Mouse (Mus musculus): ENCODE results near the gene Plxnc1.

Plxnc1 gene

DNA sequence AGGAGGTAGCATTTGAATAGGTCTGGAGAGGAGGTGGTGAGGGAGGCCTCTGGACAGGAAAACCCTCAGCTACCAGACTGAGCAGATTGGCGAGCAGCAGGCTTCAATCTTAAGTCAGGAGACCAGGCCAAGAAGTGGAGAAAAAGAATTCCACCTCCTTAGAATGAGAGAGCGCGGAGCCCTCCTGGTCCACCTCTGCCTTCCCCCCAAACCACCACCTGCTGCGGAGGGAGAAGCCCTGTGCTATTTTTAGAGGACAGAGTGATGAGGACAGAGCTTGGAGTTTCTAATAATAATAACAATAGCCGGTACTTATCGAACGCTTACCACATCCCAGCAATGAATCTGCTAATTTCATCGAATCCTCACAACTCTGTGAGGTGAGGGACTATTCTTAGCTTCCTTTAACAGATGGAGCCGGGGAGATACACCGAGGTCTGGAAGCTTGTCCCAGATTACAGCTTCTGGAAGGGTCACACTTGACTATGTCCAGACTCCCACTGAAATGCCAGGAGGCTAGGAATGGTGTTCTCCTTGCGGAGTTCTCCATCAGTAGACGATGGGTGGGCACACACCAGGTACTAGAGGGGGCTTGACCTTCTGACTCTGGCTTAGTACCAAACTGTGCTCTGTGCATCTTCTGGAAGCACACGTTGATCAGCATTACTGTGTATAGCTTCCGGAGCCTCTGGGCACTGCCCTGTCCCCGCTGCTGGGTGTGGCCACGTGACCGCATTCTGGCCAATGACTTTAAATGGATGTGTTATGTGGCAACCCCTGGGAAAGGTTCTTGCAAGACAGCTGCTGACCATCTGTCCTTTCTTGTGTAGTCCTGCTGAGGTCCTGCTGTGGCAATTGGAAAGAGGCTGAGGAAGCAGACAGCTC, 125.6 kb downstream of the Plxnc1 start:
- DNase-seq (ENCODE audit: low read depth): no peak

DNA sequence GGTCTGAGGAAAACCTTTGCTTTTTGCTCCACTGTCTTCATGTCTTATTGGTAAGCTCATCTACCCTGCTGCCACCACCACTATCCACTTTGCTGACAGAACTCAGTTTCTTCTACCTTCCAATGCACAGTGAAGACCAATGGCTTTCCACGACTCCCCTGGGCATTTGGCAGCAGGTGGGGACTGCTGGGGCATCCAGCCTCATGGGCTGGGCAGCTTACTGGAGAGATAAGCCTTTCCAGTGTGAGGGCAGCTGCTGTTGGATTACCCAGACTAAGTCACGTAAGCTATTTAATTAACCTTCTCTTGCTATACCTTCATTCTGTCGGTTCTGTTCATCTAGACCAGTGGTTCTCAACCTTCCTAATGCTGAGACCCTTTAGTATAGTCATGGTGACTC, 126.5 kb downstream of the Plxnc1 start:
- no peak for DNase-seq (ENCODE audit: low read depth)

- no peak for DNase-seq (ENCODE audit: low read depth)
Measured at GRCm38 (mm10) chr10:94811907-94812851, 132.5 kb downstream of the Plxnc1 start.

- DNase-seq (ENCODE audit: low read depth): no peak
Measured at GRCm38 (mm10) chr10:94809946-94810472, 134.6 kb downstream of the Plxnc1 start.

- DNase-seq (ENCODE audit: low read depth): no peak
Measured at GRCm38 (mm10) chr10:94808275-94808674, 136.4 kb downstream of the Plxnc1 start.

GRCm38 (mm10) chr10:94807323-94807722, 137.3 kb downstream of the Plxnc1 start:
- no peak for DNase-seq (ENCODE audit: low read depth)

DNA sequence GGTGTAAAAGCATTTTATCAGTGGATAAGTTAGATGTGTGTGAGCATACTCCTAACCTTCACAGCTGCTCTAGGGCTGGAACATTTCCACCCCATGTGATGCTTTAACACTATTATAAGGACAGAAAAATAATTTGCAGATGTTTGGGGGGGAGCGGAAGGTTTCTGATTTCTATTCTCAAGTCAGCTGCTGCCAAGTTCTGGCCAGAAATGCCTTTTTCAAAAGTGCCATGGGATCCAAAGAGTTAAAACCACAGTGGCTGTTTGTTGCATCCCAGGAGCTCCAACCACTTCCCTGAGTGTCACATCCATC, 139.8 kb downstream of the Plxnc1 start:
- DNase-seq (ENCODE audit: low read depth): no peak

- DNase-seq (ENCODE audit: low read depth): no peak
Measured at GRCm38 (mm10) chr10:94804029-94804908, 140.4 kb downstream of the Plxnc1 start.

DNA sequence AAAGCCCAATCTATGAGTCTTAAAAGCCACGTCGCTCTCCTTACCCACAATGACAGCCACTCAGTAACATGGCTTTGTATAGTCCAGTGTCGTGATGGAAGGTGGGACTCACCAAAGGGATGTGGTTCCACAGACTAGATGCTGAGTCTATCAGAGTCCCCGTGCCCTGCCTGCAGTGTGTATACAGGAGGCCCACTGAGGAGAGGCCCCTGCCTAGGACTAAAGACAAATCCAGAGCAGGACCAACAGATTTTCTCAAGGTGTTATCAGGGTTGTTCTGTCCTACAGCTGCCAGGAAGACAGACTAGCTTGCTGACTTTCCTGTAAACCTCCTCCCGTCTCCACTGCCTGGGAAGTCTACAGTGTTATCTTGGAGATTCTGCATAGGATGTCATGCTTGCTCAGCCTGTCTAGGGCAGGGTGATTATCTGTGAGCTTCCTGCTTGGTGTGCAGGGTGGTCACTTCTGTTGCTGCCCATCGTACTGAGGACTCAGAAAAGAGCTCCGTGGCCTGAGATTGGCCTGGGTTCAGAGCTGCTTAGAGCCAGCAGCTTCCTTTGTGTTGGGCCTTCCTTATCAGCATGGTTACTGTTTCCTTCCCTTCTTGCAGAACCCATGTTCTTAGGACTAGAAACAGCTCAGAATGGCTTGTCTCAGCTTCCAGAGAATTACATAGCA, 143.8 kb downstream of the Plxnc1 start:
- DNase-seq (ENCODE audit: low read depth): no peak

GRCm38 (mm10) chr10:94799485-94800239, 145.0 kb downstream of the Plxnc1 start:
- no peak for DNase-seq (ENCODE audit: low read depth)

- no peak for DNase-seq (ENCODE audit: low read depth)
Measured at GRCm38 (mm10) chr10:94798128-94798527, 146.5 kb downstream of the Plxnc1 start.

DNA sequence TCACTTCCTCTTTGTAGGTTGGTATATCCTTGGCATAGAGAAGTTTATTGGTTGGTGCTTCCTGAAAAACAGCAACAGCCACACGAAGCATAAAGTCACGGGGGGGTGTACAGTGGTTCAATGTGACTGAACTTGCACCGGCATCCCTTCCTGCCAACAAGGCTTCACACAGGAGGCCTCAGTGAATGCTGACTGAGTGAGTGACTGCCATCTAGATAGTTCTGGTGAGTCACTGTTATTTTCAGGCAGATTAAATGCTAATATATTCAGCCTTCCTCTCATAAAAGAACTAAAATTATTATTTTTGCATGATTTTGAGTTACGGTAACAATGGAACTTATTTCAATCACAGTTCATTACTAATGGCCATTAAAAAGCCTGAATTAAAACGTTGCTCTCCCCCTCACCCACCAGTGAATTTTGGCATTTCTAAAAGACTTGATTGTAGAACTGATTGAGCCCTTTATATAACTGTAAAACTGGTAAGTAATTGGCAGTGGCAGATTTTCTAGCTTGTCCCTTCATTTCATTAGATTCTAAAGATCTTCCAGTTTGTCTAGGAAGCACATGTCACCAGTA, 149.9 kb downstream of the Plxnc1 start:
- no peak for DNase-seq (ENCODE audit: low read depth)

DNA sequence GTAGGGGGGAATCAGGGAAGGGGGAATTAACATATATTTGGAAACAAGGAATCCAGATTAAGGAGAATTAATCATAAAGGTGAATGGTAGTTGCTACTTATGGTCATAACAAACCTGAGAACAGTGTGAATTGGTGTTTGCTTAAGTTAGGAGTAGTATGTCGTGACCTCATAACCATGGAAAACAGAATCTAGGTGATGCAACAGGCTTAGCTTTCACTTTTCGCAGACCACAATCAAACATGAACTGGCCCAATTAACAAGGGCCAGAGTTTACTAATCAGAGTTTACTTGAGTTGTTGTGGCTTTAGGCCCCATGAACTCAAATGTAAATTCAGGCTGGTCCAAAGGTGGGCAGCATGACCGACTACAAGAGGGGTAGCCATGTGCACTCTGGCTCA, 150.7 kb downstream of the Plxnc1 start:
- DNase-seq (ENCODE audit: low read depth): no peak

DNA sequence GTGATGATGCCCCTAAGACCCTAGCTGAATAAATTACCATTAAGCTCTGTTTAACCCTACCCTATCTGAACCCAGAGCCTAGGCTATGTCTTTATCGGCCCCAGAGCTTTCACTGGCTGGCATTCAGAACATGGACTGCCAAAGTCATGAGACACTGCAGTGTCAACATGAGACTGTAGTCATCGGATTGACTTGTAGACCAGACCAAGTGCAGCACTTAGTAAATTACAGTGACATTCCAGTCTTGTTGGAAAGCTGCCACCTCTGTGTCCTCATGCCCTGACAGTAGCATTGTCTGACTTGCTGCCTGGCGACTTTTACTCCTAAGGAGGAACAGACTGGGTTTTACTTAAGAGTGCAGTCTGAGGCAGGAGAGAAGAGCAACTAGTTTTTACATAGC, 155.4 kb downstream of the Plxnc1 start:
- DNase-seq (ENCODE audit: low read depth): no peak

DNA sequence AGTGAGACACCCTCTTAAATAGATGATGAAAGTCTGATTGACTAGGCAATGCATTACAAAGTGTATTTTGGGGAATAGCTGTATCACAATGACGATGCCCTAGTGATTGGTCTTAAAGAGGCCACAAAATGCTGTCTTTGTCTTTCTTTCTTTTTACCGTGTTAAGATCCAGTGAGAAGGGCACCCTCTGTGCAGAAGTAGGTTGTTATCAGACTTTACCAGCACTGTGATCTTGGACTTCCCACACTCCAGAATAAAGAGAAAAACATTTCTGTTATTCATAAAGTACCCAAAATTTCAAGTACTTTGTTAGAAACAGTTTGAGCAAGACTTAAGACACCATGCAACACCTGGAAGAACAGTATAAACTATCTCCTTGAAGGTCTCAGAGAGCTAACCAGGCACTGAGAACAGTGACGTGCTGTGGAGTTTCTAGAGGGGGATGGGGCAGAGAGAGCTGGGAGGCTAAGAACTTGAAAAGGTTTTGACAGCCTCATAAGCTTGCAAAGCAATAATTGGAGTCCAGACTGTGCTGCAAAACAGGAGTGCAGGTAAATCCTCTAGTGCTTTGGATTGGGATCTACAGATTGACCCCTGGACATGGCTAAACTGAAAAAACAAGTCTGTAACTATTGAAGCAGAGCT, 163.9 kb downstream of the Plxnc1 start:
- no peak for DNase-seq (ENCODE audit: low read depth)

GRCm38 (mm10) chr10:94779319-94779718, 165.3 kb downstream of the Plxnc1 start:
- DNase-seq (ENCODE audit: low read depth): no peak

GRCm38 (mm10) chr10:94777576-94777975, 167.1 kb downstream of the Plxnc1 start:
- DNase-seq (ENCODE audit: low read depth): no peak

GRCm38 (mm10) chr10:94771496-94771895, 173.1 kb downstream of the Plxnc1 start:
- DNase-seq (ENCODE audit: low read depth): no peak

DNA sequence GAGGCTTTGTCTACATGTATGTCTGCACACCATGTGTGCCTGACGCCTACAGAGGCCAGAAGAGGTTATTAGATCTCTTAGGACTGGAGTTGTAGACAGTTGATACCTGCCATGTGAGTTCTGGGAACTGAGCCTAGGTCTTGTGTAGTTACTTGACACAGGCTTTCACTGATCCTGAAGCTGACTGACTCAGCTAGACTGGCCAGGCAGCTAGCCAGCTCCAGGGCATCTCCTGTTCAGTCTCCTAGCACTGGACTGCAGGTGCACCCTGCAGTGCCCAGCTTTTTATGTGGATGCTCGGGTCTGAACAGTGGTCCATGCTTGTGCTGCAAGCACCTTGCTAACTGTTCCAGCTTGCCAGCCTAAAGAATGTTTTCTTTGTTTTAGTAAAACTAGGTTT, 197.6 kb downstream of the Plxnc1 start:
- DNase-seq (ENCODE audit: low read depth): no peak

DNA sequence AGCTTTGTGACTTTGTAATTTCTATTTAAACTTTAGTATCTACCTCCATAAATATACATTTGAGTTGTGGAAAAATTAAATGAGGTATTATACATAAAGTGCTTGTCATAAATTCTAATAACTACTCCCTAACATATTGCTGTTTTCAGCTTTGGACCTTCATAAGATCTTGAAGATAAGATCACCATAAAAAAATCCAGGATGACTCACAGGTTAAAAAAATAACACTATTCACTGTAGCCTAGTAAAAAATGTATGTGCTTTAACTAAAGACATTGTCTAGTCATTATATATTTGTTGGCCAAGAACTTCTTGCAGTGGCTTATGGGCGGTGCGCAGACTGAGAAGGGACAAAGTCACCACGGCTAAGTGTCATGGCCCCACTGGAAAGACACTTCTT, 203.2 kb downstream of the Plxnc1 start:
- no peak for DNase-seq (ENCODE audit: low read depth)

All from c-Kit-positive CD71-negative TER-119-negative erythroid progenitor cells, embryonic 14.5 days (primary cell).